Mouse (Mus musculus) cerebral cortex, adult 2 months (tissue): ENCODE data around the gene Klre1.

Source experiments
- WGBS: fragments of 180-500 bp; shearing (Covaris S2); methylation state at CpG from one replicate; pipeline ENCODE4 v1.1.7; 2018; 5-methylcytosine and 5-hydroxymethylcytosine counted together

Gene Klre1

GRCm38 (mm10) chr6:129631046-129631445 is 53.3 kb downstream of the Klre1 start:
- WGBS, result 71% methylated on average over 2 of the region's 2 CpGs
